Mouse (Mus musculus) limb, embryonic 10.5 days (tissue): Measurements from ENCODE around the gene Ano7. TPM values are rescaled to one million over a fixed set of nuclear protein-coding genes. Genes with fewer than 3 reads are reported as not detected.

Experiments
- microRNA-seq: library from miRNA; unstranded; fragments of <30 nt; microRNA quantifications from one replicate; pipeline ENCODE4, GENCODE M21; 2017
- polyA plus RNA-seq: library from polyadenylated mRNA; unstranded; fragments of >200 nt; fragmentation: Nextera tagmentation; extraction: Ambion mirVana; gene quantifications from 2 replicates; pipeline ENCODE4 v1.2.1, GENCODE M21; 2016

Ano7 gene
- polyA plus RNA-seq, 1 experiment from 2014 or later, result 0.40 TPM

Small RNA genes within 50 kb of the gene (microRNA-seq; reads per million reads assigned to microRNA genes)
- gene Mir6345, result not detected
- gene Mir6902, result not detected

Other genes with a start within 250 kb of the Ano7 start
- 0.11 TPM in 1 of 2 replicates, not detected in the other for gene Agxt, start 238.7 kb upstream of the Ano7 start, polyA plus RNA-seq
- 0.74 and 1.4 TPM in 2 replicates for gene 2310007B03Rik, start 213.0 kb upstream of the Ano7 start, polyA plus RNA-seq
- 0.33 and 0.34 TPM in 2 replicates for gene Crocc2, start 205.2 kb upstream of the Ano7 start, polyA plus RNA-seq
- gene Sned1, start 138.1 kb upstream of the Ano7 start, polyA plus RNA-seq, result 12.0 and 27.8 TPM in 2 replicates
- gene Mterf4, start 68.0 kb upstream of the Ano7 start, polyA plus RNA-seq, result 39.4 and 44.2 TPM in 2 replicates
- gene Ppp1r7, start 31.1 kb upstream of the Ano7 start, polyA plus RNA-seq, result 77.2 and 88.0 TPM in 2 replicates
- gene Pask, start 30.4 kb upstream of the Ano7 start, polyA plus RNA-seq, result 29.0 and 34.7 TPM in 2 replicates
- gene Hdlbp, start 104.9 kb downstream of the Ano7 start, polyA plus RNA-seq, result 120 and 134 TPM in 2 replicates
- gene Farp2, start 138.1 kb downstream of the Ano7 start, polyA plus RNA-seq, result 7.9 and 8.4 TPM in 2 replicates